Mouse (Mus musculus) skeletal muscle tissue, adult 2 months (tissue): ENCODE measurements at regions not wholly inside any gene's neighbourhood (a gene's known extent, or its start where the extent isn't known, plus 50 kb on each side); places are given as distances from the start of the nearest gene placed in this dataset.

Experiments
- DNase-seq: peaks from one replicate; pipeline ENCODE4 v3.0.0-alpha.2; 2012; ENCODE audit warnings: low read depth, low spot score

GRCm38 (mm10) chr11:79825881-79826280, 136.3 kb downstream of the Utp6 start:
- DNase-seq: no peak

- no peak for DNase-seq
These were observed 138.4 kb downstream of the Utp6 start for GRCm38 (mm10) chr11:79823631-79824310.

- DNase-seq: no peak
These were observed 140.2 kb downstream of the Utp6 start for GRCm38 (mm10) chr11:79821986-79822385.

- no peak for DNase-seq
These were observed 147.0 kb downstream of the Utp6 start for GRCm38 (mm10) chr11:79815156-79815555.

GRCm38 (mm10) chr11:79806911-79807466, 155.2 kb downstream of the Utp6 start:
- no peak for DNase-seq

- no peak for DNase-seq
These were observed 155.8 kb downstream of the Utp6 start for GRCm38 (mm10) chr11:79806417-79806816.

- DNase-seq: peak; percentile 64
These were observed 156.2 kb downstream of the Utp6 start for GRCm38 (mm10) chr11:79805981-79806415.

- DNase-seq: no peak
These were observed 158.2 kb downstream of the Utp6 start for GRCm38 (mm10) chr11:79803971-79804370.

GRCm38 (mm10) chr11:79803006-79803405, 159.2 kb downstream of the Utp6 start:
- DNase-seq: peak; percentile 78

GRCm38 (mm10) chr11:79802566-79802965, 159.6 kb downstream of the Utp6 start:
- peak; percentile 33 for DNase-seq

GRCm38 (mm10) chr11:79800256-79800655, 161.9 kb downstream of the Utp6 start:
- DNase-seq: no peak

- DNase-seq: peak; percentile 56
These were observed 173.9 kb downstream of the Utp6 start for GRCm38 (mm10) chr11:79788251-79788741.

GRCm38 (mm10) chr11:79787766-79788165, 174.4 kb downstream of the Utp6 start:
- peak; percentile 39 for DNase-seq

- DNase-seq: no peak
These were observed 178.1 kb downstream of the Utp6 start for GRCm38 (mm10) chr11:79784071-79784470.

GRCm38 (mm10) chr11:79781966-79782365, 180.2 kb downstream of the Utp6 start:
- no peak for DNase-seq

- DNase-seq: no peak
These were observed 182.4 kb downstream of the Utp6 start for GRCm38 (mm10) chr11:79779756-79780155.

GRCm38 (mm10) chr11:79778522-79778921, 183.7 kb downstream of the Utp6 start:
- DNase-seq: peak; percentile 36

- peak; percentile 24 for DNase-seq
These were observed 184.2 kb downstream of the Utp6 start for GRCm38 (mm10) chr11:79777988-79778387.

- DNase-seq: no peak
These were observed 185.6 kb downstream of the Rab11fip4 start for GRCm38 (mm10) chr11:79776577-79776976.

GRCm38 (mm10) chr11:79773755-79774154, 182.7 kb downstream of the Rab11fip4 start:
- no peak for DNase-seq

- peak; percentile 84 for DNase-seq
These were observed 180.4 kb downstream of the Rab11fip4 start for GRCm38 (mm10) chr11:79771431-79771830.

GRCm38 (mm10) chr11:79767111-79767510, 176.1 kb downstream of the Rab11fip4 start:
- DNase-seq: no peak

- no peak for DNase-seq
These were observed 175.0 kb downstream of the Rab11fip4 start for GRCm38 (mm10) chr11:79766036-79766435.
